Mouse (Mus musculus): Measurements from ENCODE around the gene Tbca.

Gene Tbca

GRCm38 (mm10) chr13:94849351-94849750, 60.6 kb downstream of the Tbca start:
- no peak for DNase-seq

- no peak for DNase-seq
Measured at GRCm38 (mm10) chr13:94858016-94858575, 69.4 kb downstream of the Tbca start.

- no peak for DNase-seq
Measured at GRCm38 (mm10) chr13:94859256-94859655, 70.5 kb downstream of the Tbca start.

- no peak for DNase-seq
Measured at GRCm38 (mm10) chr13:94862491-94863230, 74.0 kb downstream of the Tbca start.

GRCm38 (mm10) chr13:94866906-94867305, 78.2 kb downstream of the Tbca start:
- DNase-seq = no peak

- no peak for DNase-seq
Measured at GRCm38 (mm10) chr13:94867772-94868171, 79.1 kb downstream of the Tbca start.

- DNase-seq = peak; percentile 48
Measured at GRCm38 (mm10) chr13:94868478-94868950, 79.8 kb downstream of the Tbca start.

GRCm38 (mm10) chr13:94869541-94869940, 80.8 kb downstream of the Tbca start:
- DNase-seq = no peak

- DNase-seq = no peak
Measured at GRCm38 (mm10) chr13:94870071-94870460, 81.4 kb downstream of the Tbca start.

GRCm38 (mm10) chr13:94870461-94871186, 81.9 kb downstream of the Tbca start:
- no peak for DNase-seq

- no peak for DNase-seq
Measured at GRCm38 (mm10) chr13:94871806-94872320, 83.2 kb downstream of the Tbca start.

- DNase-seq = no peak
Measured at GRCm38 (mm10) chr13:94872439-94872838, 83.7 kb downstream of the Tbca start.

- DNase-seq = no peak
Measured at GRCm38 (mm10) chr13:94873111-94874038, 84.7 kb downstream of the Tbca start.

GRCm38 (mm10) chr13:94874039-94874425, 85.3 kb downstream of the Tbca start:
- DNase-seq = no peak

GRCm38 (mm10) chr13:94874656-94875395, 86.1 kb downstream of the Tbca start:
- DNase-seq = no peak

GRCm38 (mm10) chr13:94875396-94875880, 86.7 kb downstream of the Tbca start, which contains the start of gene Otp:
TSS of gene Otp (plus strand) at chr13:94875602.
- no peak for DNase-seq

- no peak for DNase-seq
Measured at GRCm38 (mm10) chr13:94876286-94877210, 87.8 kb downstream of the Tbca start.

- no peak for DNase-seq
Measured at GRCm38 (mm10) chr13:94877211-94877590, 88.5 kb downstream of the Tbca start.

GRCm38 (mm10) chr13:94877991-94878745, 89.5 kb downstream of the Tbca start:
- DNase-seq = peak; percentile 33

GRCm38 (mm10) chr13:94881201-94881600, 92.5 kb downstream of the Tbca start:
- no peak for DNase-seq
